Mouse (Mus musculus): ENCODE results near the gene Ubb.

- TF ChIP-seq CTCF (IDR thresholded peaks at IDR 0.05; ENCODE audit: control insufficient read depth, insufficient read depth, insufficient read length) (no peak), FOSL1 (IDR thresholded peaks at IDR 0.05; ENCODE audit: insufficient read depth, low read length, poor library complexity, severe bottlenecking) (no peak), CEBPB (IDR thresholded peaks at IDR 0.05; ENCODE audit: low read depth) (no peak)
Measured at GRCm38 (mm10) chr11:62551226-62552119, 502 bp downstream of the Ubb start.
